Comparison of ENCODE assay signal across 11 mouse cellular contexts in the genomic region with DNA sequence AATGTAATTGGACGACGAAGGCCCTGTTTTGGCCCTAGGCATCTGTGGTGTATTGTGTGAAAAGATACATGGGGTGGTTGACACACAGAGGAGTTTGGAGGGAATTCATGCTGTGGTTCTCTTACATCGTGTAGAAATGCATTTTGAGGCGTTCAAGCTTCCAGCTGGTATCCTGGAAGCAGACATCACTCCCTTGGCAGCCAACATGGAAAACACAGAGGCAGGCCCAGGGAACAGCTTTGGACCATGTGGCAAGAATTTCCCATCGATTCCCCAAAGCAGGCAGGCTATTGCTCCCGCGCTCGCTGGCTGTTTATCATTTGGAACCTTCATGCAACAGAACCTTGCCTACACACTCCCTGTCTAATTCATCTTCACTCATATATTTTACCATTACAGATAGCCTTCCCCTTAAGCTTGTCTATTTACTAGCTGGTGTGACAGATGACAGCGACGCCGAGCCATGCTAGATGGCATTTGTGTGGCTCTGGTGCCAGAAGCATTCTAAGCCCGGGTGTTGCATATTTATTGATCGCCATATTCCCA.
DNase-seq lines count a peak whose midpoint lies in the region; ATAC-seq and TF ChIP-seq lines count a peak whose summit lies in the region.
"Had no signal": no experiment of that assay in that cellular context is flagged by ENCODE, and none has a peak within 500 bp of the region (broad histone marks: within the 10 kb centered on the region; RNA-seq: fewer than 3 reads in every experiment).

No protein-coding gene starts in this region.

- no peak for TF ChIP-seq POLR2A in cerebellum, adult 2 months (IDR thresholded peaks at IDR 0.05; ENCODE audit: borderline replicate concordance, insufficient read depth, low read length)

- no peak overlapping the region for H3K9ac ChIP-seq in lung, postnatal 0 days (replicated peaks; ENCODE audit: low read depth)
- H3K9ac ChIP-seq: embryonic facial prominence, embryonic 13.5 days; heart, embryonic 13.5 days; liver, embryonic 12.5 days had no signal

- DNase-seq in cerebellum, adult 2 months: peak; percentile 23 to 50
- no peak for DNase-seq in cerebellum, adult 11-12 months
- DNase-seq in lung, postnatal 0 days (ENCODE audit: low spot score): peak; percentile 28
- no peak for DNase-seq in lung, postnatal 14 days
- DNase-seq in left cerebral cortex, adult 18-20 months (ENCODE audit: low spot score in 2 of 2): peak; percentile 9 to 14
- DNase-seq in right cerebral cortex, postnatal 4 days: peak; percentile 31
- no peak for DNase-seq in retina, embryonic 14.5 days (ENCODE audit: low spot score)
- no peak for DNase-seq in adipocyte (ENCODE audit: low spot score)

- no peaks in the 10 kb centered on the region for H3K9me3 ChIP-seq in lung, postnatal 0 days (ENCODE audit: low read length)
- H3K9me3 ChIP-seq: embryonic facial prominence, embryonic 13.5 days; heart, embryonic 13.5 days; liver, embryonic 12.5 days had no signal

- H3K4me1 ChIP-seq in cerebellum, adult 2 months (ENCODE audit: control insufficient read depth, insufficient read depth, low read length): peaks cover 8% of the 10 kb centered on the region
- H3K4me1 ChIP-seq in lung, postnatal 0 days (ENCODE audit: insufficient read depth, low read depth, low read length): no peaks in the 10 kb centered on the region
- H3K4me1 ChIP-seq: heart, embryonic 13.5 days; liver, embryonic 12.5 days had no signal

- no peaks in the 10 kb centered on the region for H3K36me3 ChIP-seq in lung, postnatal 0 days (ENCODE audit: insufficient read depth, low read length)
- H3K36me3 ChIP-seq: embryonic facial prominence, embryonic 13.5 days; heart, embryonic 13.5 days; liver, embryonic 12.5 days had no signal

- H3K4me2 ChIP-seq in lung, postnatal 0 days (replicated peaks; ENCODE audit: low read depth, low read length): no peak overlapping the region
- H3K4me2 ChIP-seq: embryonic facial prominence, embryonic 13.5 days; heart, embryonic 13.5 days; liver, embryonic 12.5 days had no signal

- peak; percentile 32; the same call in 1 of the 2 replicates for ATAC-seq in lung, postnatal 0 days
- ATAC-seq: liver, embryonic 12.5 days had no signal

- H3K27me3 ChIP-seq in cerebellum, adult 2 months (ENCODE audit: control insufficient read depth, insufficient read depth, low read length): no peaks in the 10 kb centered on the region; the same call in 1 of the 2 replicates
- H3K27me3 ChIP-seq in lung, postnatal 0 days (replicated peaks; ENCODE audit: insufficient read depth, low read length): no peaks in the 10 kb centered on the region
- H3K27me3 ChIP-seq: heart, embryonic 13.5 days; liver, embryonic 12.5 days had no signal

- H3K27ac ChIP-seq in cerebellum, adult 2 months (ENCODE audit: insufficient read depth, low read length): no peak overlapping the region
- H3K27ac ChIP-seq in lung, postnatal 0 days (ENCODE audit: low read length): no peak overlapping the region
- H3K27ac ChIP-seq: embryonic facial prominence, embryonic 13.5 days; heart, embryonic 13.5 days; liver, embryonic 12.5 days had no signal

- no peak overlapping the region for H3K4me3 ChIP-seq in cerebellum, adult 2 months (replicated peaks; ENCODE audit: insufficient read depth, low read depth, low read length)
- no peak overlapping the region for H3K4me3 ChIP-seq in lung, postnatal 0 days (ENCODE audit: low read depth, low read length)
- H3K4me3 ChIP-seq: embryonic facial prominence, embryonic 13.5 days; heart, embryonic 13.5 days; liver, embryonic 12.5 days had no signal

- TF ChIP-seq EP300 in lung, postnatal 0 days (IDR thresholded peaks at IDR 0.05): no peak

- 14% methylated on average over 13 of the region's 13 CpGs for WGBS in cerebellum, adult 2 months
- WGBS in lung, postnatal 0 days: 82% methylated on average over 13 of the region's 13 CpGs

- no peak for TF ChIP-seq CTCF in cerebellum, adult 2 months (IDR thresholded peaks at IDR 0.05; ENCODE audit: borderline replicate concordance, insufficient read depth, low read depth, low read length)
- TF ChIP-seq CTCF in lung, postnatal 0 days (IDR thresholded peaks at IDR 0.05): no peak

Comparison
In these comparisons a context has a peak if more than half of its experiments do, and no peak if none do; other contexts are left out.
1. DNase-seq: peak in cerebellum, adult 2 months (2 of 2), lung, postnatal 0 days (single experiment), left cerebral cortex, adult 18-20 months (2 of 2) and right cerebral cortex, postnatal 4 days (single experiment); none in cerebellum, adult 11-12 months (single experiment), lung, postnatal 14 days (single experiment), retina, embryonic 14.5 days (single experiment) and adipocyte (single experiment).